Mouse (Mus musculus) ES-Bruce4 (cell line): ENCODE data around the gene Fbxo40. TPM values are rescaled to one million over a fixed set of nuclear protein-coding genes. Genes with fewer than 3 reads are reported as not detected.

Experiments
- H3K27ac ChIP-seq: 2 replicates; pipeline ENCODE4 v1.5.1; 2012; ENCODE audit warnings: low read length, inconsistent platforms; ENCODE audit not compliant: insufficient read depth
- H3K27me3 ChIP-seq: 2 replicates; pipeline ENCODE4 v1.6.1; 2012; ENCODE audit warnings: mild to moderate bottlenecking, low read length, inconsistent platforms; ENCODE audit not compliant: control insufficient read depth, poor library complexity, insufficient read depth, severe bottlenecking
- H3K36me3 ChIP-seq: 2 replicates; pipeline ENCODE4 v1.6.1; 2012; ENCODE audit warnings: inconsistent platforms, mild to moderate bottlenecking, low read length, moderate library complexity; ENCODE audit not compliant: control insufficient read depth, poor library complexity, insufficient read depth, severe bottlenecking
- H3K4me1 ChIP-seq: one replicate; pipeline ENCODE4 v1.8.1; 2011; ENCODE audit warnings: low read length; ENCODE audit not compliant: control insufficient read depth, insufficient read depth
- H3K4me3 ChIP-seq: 2 replicates; pipeline ENCODE4 v1.5.1; 2011; ENCODE audit warnings: low read depth, mild to moderate bottlenecking, low read length
- H3K9ac ChIP-seq: 2 replicates; pipeline ENCODE4 v1.6.1; 2012; ENCODE audit warnings: low read depth, mild to moderate bottlenecking, inconsistent platforms; ENCODE audit not compliant: poor library complexity, severe bottlenecking
- H3K9me3 ChIP-seq: replicated peaks from 2 replicates; pipeline ENCODE4 v1.6.1; 2012; ENCODE audit warnings: mild to moderate bottlenecking, low read length, inconsistent platforms; ENCODE audit not compliant: control insufficient read depth, poor library complexity, insufficient read depth, severe bottlenecking
- CTCF ChIP-seq: IDR thresholded peaks from one replicate; pipeline ENCODE4 v1.8.1; 2011; ENCODE audit warnings: low read depth, low read length
- EP300 ChIP-seq: IDR thresholded peaks from 2 replicates; pipeline ENCODE4 v1.6.1; 2011; ENCODE audit warnings: low read depth, low read length; ENCODE audit not compliant: insufficient read depth
- POLR2A ChIP-seq: IDR thresholded peaks from one replicate; pipeline ENCODE4 v1.8.1; 2011; ENCODE audit warnings: low read length; ENCODE audit not compliant: insufficient read depth
- polyA plus RNA-seq: library from polyadenylated mRNA; stranded (reverse); fragments of >200 nt; gene quantifications from 2 replicates; pipeline ENCODE4 v1.2.4, GENCODE M21; 2011; ENCODE audit warnings: low read depth; ENCODE audit not compliant: missing spikeins, insufficient read depth, insufficient read length

Gene Fbxo40
- polyA plus RNA-seq, 1 experiment = not detected

DNA sequence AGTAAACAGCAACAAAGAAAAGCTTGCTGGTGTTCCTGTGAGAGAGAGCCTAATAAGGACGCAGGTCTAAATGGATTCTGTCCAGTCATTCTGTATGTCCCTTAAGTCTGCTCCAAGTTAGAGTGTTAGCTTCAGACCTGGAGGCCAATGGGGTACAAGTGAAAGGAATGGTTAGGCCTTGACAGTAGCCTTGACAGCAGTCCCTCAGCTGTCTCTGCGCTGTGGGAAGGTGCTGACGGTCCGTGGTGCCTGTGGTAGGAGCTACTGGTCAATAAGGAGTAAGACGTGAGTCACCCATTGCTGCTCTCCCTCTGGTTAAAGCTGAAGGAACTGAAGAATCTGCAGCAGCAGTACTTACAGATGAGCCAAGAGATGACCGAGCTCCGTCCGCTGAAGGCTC, 66.0 kb downstream of the Fbxo40 start:
- TF ChIP-seq EP300 (no peak), CTCF (no peak), POLR2A (no peak)
- Histone ChIP-seq H3K9me3 (no peaks in the 10 kb centered on the region), H3K9ac (no peak overlapping the region), H3K27me3 (no peaks in the 10 kb centered on the region), H3K27ac (no peak overlapping the region), H3K36me3 (peaks cover 6% of the 10 kb centered on the region), H3K4me3 (no peak overlapping the region), H3K4me1 (no peaks in the 10 kb centered on the region)

DNA sequence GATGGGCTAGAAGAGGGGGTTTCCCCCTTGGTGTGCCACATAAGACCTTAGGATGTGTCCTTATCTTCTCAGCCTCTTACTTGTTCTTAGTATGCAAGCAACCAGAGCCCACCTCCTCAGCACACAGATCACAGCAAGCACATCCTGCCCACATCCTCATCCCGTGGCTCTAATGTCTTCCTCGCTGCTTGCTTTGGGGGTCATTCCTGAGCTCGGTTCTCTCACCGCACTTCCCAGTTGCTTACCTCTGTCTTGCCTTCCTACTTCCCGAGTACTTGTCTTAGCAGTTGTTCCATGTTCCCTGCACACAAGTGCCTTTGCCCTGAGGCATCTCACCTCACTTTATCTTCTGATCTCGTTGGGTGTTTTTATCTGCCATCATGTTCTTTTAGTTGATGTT, 68.3 kb downstream of the Fbxo40 start:
- H3K9me3 ChIP-seq = no peaks in the 10 kb centered on the region
- no peaks in the 10 kb centered on the region for H3K27me3 ChIP-seq
- no peak for TF ChIP-seq EP300
- no peak for TF ChIP-seq POLR2A
- TF ChIP-seq CTCF = no peak
- H3K4me3 ChIP-seq = no peak overlapping the region
- no peaks in the 10 kb centered on the region; the same call in 1 of the 2 replicates for H3K36me3 ChIP-seq
- H3K9ac ChIP-seq = no peak overlapping the region
- H3K4me1 ChIP-seq = no peaks in the 10 kb centered on the region
- H3K27ac ChIP-seq = no peak overlapping the region

DNA sequence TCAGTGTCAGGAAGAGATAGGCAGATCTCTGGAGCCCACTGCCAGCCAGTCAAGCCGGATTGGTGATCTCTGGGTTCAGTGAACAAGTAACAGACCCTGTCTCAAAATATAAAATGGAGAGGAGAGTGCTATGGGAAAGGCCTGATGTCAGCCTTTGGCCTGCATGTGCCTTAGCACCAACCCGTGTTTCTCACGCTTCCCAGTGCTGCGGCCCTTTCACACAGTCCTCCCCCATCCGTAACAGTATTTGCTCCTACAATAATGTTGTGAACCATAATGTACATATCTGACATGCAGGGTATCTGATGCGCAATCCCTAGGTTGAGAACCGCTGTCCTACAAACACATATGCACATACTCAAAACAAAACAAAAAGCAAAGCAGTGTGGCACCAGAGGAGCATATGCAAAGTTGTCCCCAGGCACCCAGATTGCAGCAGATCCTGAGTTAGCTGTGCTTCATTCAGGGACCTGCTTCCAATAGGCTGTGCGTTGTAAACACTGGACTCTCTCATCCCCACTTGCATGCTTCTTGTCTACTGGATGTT, 69.1 kb downstream of the Fbxo40 start:
- no peaks in the 10 kb centered on the region for H3K4me1 ChIP-seq
- H3K27me3 ChIP-seq = no peaks in the 10 kb centered on the region
- H3K9me3 ChIP-seq = no peaks in the 10 kb centered on the region
- H3K9ac ChIP-seq = no peak overlapping the region
- H3K36me3 ChIP-seq = no peaks in the 10 kb centered on the region; the same call in 1 of the 2 replicates
- no peak for TF ChIP-seq EP300
- no peak for TF ChIP-seq POLR2A
- TF ChIP-seq CTCF = no peak
- no peak overlapping the region for H3K4me3 ChIP-seq
- no peak overlapping the region for H3K27ac ChIP-seq

DNA sequence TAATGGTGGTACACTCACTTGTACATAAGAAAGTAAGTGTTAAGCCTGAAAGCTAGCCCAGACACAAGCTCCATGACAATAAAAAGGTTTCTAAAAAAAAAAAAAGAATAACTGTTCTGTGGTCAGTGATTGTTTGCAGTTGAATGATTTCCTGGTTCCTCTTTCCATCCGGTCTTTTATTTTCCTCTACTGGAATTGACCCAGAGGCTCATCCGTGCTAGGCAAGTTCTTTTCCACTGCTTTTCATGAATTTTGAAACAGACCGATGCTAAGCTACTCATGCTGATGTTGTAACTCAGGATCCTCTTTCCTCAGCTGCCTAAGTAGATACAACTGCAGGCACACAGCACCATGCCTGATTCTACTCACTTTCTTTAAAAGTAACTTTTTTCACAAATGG, 69.9 kb downstream of the Fbxo40 start:
- Histone ChIP-seq H3K27ac (no peak overlapping the region), H3K27me3 (no peaks in the 10 kb centered on the region), H3K4me3 (no peak overlapping the region), H3K9me3 (no peaks in the 10 kb centered on the region), H3K9ac (no peak overlapping the region), H3K36me3 (no peaks in the 10 kb centered on the region; the same call in 1 of the 2 replicates), H3K4me1 (no peaks in the 10 kb centered on the region)
- TF ChIP-seq EP300 (no peak), POLR2A (no peak), CTCF (no peak)

DNA sequence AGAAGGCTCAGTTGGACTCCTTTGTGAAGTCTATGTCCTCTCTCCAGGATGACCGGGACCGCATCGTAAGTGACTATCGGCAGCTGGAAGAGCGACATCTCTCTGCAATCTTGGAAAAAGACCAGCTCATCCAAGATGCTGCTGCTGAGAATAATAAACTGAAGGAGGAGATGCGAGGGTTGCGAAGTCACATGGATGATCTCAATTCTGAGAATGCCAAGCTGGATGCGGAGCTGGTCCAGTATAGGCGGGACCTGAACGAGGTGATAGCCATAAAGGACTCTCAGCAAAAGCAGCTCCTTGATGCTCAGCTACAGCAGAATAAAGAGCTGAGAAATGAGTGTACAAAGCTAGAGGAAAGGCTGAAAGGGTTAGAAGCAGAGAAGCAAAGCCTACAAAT, 71.8 kb downstream of the Fbxo40 start:
- TF ChIP-seq POLR2A (no peak), CTCF (no peak), EP300 (no peak)

DNA sequence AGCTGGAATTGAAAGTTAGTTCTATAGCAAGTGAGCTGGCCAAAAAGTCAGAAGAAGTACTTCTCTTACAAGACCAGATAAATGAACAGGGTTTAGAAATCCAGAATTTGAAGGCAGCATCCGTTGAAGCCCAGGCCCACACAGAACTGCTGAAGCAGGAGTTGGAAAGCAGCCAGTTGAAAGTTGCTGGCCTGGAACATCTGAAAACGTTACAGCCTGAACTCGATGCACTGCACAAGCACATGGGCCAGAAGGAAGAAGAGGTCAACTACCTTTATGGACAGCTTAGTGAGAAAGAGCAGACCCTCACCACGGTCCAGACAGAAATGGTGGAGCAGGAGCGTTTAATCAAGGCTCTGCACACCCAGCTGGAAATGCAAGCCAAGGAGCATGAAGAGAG, 76.1 kb downstream of the Fbxo40 start:
- Histone ChIP-seq H3K27me3 (no peaks in the 10 kb centered on the region), H3K4me3 (no peak overlapping the region), H3K9me3 (no peaks in the 10 kb centered on the region), H3K36me3 (no peaks in the 10 kb centered on the region; the same call in 1 of the 2 replicates), H3K27ac (no peak overlapping the region), H3K9ac (no peak overlapping the region), H3K4me1 (no peaks in the 10 kb centered on the region)
- no peak for TF ChIP-seq CTCF
- TF ChIP-seq EP300 = no peak
- no peak for TF ChIP-seq POLR2A

More for the DNA sequence above, 71.8 kb downstream of the Fbxo40 start:
- Histone ChIP-seq H3K36me3 (no peaks in the 10 kb centered on the region; the same call in 1 of the 2 replicates), H3K27me3 (no peaks in the 10 kb centered on the region), H3K4me1 (no peaks in the 10 kb centered on the region), H3K9me3 (no peaks in the 10 kb centered on the region), H3K4me3 (no peak overlapping the region), H3K27ac (no peak overlapping the region), H3K9ac (no peak overlapping the region)

Other genes with a start within 250 kb of the Fbxo40 start
- 29.0 and 30.8 TPM in 2 replicates for gene Slc15a2, start 205.5 kb downstream of the Fbxo40 start, polyA plus RNA-seq
- gene Iqcb1, start 162.1 kb downstream of the Fbxo40 start, polyA plus RNA-seq = 63.9 and 64.9 TPM in 2 replicates
- 2.4 and 2.9 TPM in 2 replicates for gene Eaf2, start 115.5 kb downstream of the Fbxo40 start, polyA plus RNA-seq
- 65.1 and 67.5 TPM in 2 replicates for gene Golgb1, start 115.3 kb downstream of the Fbxo40 start, polyA plus RNA-seq
- not detected in 2 replicates for gene Hcls1, start 55.5 kb downstream of the Fbxo40 start, polyA plus RNA-seq
- 13.6 and 15.7 TPM in 2 replicates for gene Polq, start 21.3 kb upstream of the Fbxo40 start, polyA plus RNA-seq